Mouse (Mus musculus): Measurements from ENCODE around the gene Gpr19. TPM values are rescaled to one million over a fixed set of nuclear protein-coding genes. Genes with fewer than 3 reads are reported as not detected.

Gpr19 gene
- polyA plus RNA-seq, 1 experiment from 2014 or later, result 37.0 TPM

- no peak overlapping the region for H3K4me3 ChIP-seq (replicated peaks)
- WGBS, result 94% methylated on average over 4 of the region's 4 CpGs
- no peaks in the 10 kb centered on the region for H3K9me3 ChIP-seq (replicated peaks)
- no peaks in the 10 kb centered on the region for H3K27me3 ChIP-seq (replicated peaks)
- no peak overlapping the region for H3K9ac ChIP-seq (replicated peaks)
- H3K4me2 ChIP-seq, result no peak overlapping the region
- peaks cover 8% of the 10 kb centered on the region for H3K4me1 ChIP-seq
- no peak for ATAC-seq (ENCODE audit: low FRiP score)
- no peaks in the 10 kb centered on the region for H3K36me3 ChIP-seq
- no peak overlapping the region for H3K27ac ChIP-seq (replicated peaks)
Measured at GRCm38 (mm10) chr6:134903368-134903767, 5.0 kb upstream of the Gpr19 start.

DNA sequence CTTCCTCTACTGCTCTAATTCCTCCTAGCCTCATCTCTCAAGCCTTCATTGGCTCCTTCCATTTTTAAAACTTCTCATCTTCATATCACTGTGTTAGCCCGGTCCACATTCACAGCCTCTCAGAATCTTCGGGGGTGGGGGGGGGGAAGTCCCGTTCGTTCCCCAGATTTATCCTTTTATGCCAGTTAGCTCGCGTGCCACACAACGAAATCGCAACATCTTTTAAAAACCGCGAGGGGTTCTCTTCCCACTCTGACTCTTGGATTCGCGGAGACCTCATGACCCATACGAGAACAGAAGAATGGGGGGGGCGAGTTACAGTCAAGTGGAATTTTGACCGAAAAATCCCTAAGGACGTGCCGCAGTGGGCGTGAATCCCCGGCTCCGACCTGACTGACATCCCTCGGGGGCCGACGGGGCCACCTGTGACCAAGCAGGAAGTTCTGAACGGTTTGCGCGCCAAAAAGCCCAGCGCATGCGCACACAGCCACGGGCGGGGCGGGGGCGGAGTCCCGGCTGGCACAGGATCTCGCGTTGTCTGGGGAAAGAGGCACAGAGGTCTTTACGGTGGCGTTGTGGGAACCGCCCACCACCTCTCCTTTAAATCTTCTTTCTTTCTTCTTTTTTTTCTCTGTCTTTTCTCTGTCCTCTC is 809 bp downstream of the Gpr19 start:
- peak overlapping the region; percentile 100 for H3K27ac ChIP-seq (replicated peaks)
- H3K4me2 ChIP-seq, result peak overlapping the region; percentile 85
- no peaks in the 10 kb centered on the region for H3K36me3 ChIP-seq
- H3K9me3 ChIP-seq (replicated peaks), result no peaks in the 10 kb centered on the region
- WGBS, result under 1% methylated on average over 38 of the region's 38 CpGs
- no peaks in the 10 kb centered on the region for H3K27me3 ChIP-seq (replicated peaks)
- H3K9ac ChIP-seq (replicated peaks), result peak overlapping the region; percentile 92
- H3K4me3 ChIP-seq (replicated peaks), result peak overlapping the region; percentile 69
- H3K4me1 ChIP-seq, result peaks cover 15% of the 10 kb centered on the region
- peak; percentile 96 for ATAC-seq (ENCODE audit: low FRiP score)

DNA sequence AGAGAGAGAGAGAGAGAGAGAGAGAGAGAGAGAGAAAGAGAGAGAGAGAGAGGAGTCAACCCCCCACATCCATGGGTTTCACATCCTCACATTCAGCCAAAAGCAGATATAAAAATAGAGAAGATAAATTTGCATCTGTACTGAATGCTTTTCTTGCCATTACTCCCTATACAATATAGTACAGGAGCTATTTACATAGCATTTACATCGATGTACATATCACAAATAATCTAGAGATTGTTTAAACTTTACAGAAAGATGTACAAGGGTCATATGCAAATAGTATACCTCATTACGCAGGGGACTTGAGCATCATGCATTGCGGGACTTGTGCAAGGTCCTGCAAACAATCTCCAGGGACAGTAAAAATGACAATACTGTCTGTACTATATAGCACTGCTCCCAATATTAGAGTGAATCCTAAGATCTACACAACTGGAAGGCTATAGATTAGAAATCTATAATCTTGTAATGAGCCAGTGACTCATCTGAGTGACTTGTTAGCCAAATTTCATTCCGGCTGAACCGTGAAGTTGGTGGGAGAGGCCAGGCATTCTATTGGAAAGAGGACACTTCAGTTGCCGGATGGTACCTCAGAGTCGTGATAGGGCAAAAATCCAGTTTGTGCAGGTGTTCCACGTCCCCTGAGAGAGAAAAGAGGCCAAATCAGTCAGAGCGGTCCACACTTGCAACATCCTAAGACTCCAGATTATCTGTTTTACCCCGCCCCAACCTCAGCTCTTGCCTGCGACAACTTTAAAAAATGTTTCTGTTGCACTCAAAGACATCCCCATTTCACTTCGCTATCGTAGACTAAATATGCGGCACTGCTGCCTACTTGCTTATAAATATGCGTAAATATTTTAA is 1.6 kb downstream of the Gpr19 start:
- Histone ChIP-seq H3K36me3 (no peaks in the 10 kb centered on the region), H3K9me3 (replicated peaks) (no peaks in the 10 kb centered on the region), H3K4me3 (replicated peaks) (peak overlapping the region; percentile 69), H3K27ac (replicated peaks) (peak overlapping the region; percentile 100; the same call in 1 of the 2 replicates), H3K9ac (replicated peaks) (0 out of 2 replicates have a peak overlapping the region, but pooled peaks have one; percentile 92), H3K27me3 (replicated peaks) (no peaks in the 10 kb centered on the region), H3K4me2 (peak overlapping the region; percentile 85), H3K4me1 (peaks cover 15% of the 10 kb centered on the region)
- ATAC-seq (ENCODE audit: low FRiP score), result no peak
- WGBS, result 53% methylated on average over 15 of the region's 15 CpGs

DNA sequence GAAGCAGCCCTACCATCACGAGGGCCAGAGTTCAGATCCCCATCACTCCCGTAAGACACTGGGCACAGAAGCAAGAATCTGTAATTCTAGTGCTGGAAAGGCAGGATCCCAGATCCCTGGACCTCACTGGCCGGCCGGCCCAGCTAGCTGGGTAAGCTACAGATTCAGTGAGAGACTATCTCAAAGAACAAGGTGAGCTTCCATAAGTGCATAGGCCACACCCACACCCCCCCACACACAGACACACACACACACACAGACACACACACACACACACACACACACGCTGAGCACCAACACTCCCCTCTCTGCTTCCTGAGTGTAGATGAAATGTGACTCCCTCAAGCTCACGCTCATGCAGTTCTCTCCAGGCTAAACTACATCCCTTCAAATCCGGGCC is 7.9 kb downstream of the Gpr19 start:
- Histone ChIP-seq H3K9ac (replicated peaks) (no peak overlapping the region), H3K27me3 (replicated peaks) (no peaks in the 10 kb centered on the region), H3K9me3 (replicated peaks) (no peaks in the 10 kb centered on the region), H3K4me3 (replicated peaks) (no peak overlapping the region), H3K27ac (replicated peaks) (no peak overlapping the region), H3K4me2 (no peak overlapping the region), H3K36me3 (no peaks in the 10 kb centered on the region), H3K4me1 (peaks cover 28% of the 10 kb centered on the region)
- WGBS, result 90% methylated on average over 7 of the region's 7 CpGs
- no peak for ATAC-seq (ENCODE audit: low FRiP score)

GRCm38 (mm10) chr6:134889763-134890162 is 8.6 kb downstream of the Gpr19 start:
- WGBS, result 89% methylated on average over 1 of the region's 1 CpGs
- no peak for ATAC-seq (ENCODE audit: low FRiP score)
- H3K27me3 ChIP-seq (replicated peaks), result no peaks in the 10 kb centered on the region

GRCm38 (mm10) chr6:134888563-134889017 is 9.8 kb downstream of the Gpr19 start:
- Histone ChIP-seq H3K36me3 (no peaks in the 10 kb centered on the region), H3K4me3 (replicated peaks) (0 out of 2 replicates have a peak overlapping the region, but pooled peaks have one; percentile 3), H3K27me3 (replicated peaks) (no peaks in the 10 kb centered on the region), H3K4me1 (peaks cover 47% of the 10 kb centered on the region), H3K27ac (replicated peaks) (peak overlapping the region; percentile 91), H3K9ac (replicated peaks) (peak overlapping the region; percentile 20; the same call in 1 of the 2 replicates), H3K4me2 (peak overlapping the region; percentile 55), H3K9me3 (replicated peaks) (no peaks in the 10 kb centered on the region)
- ATAC-seq (ENCODE audit: low FRiP score), result peak; percentile 69
- WGBS, result 5% methylated on average over 4 of the region's 4 CpGs

More at GRCm38 (mm10) chr6:134889763-134890162, 8.6 kb downstream of the Gpr19 start:
- H3K36me3 ChIP-seq, result no peaks in the 10 kb centered on the region
- peaks cover 35% of the 10 kb centered on the region for H3K4me1 ChIP-seq
- no peaks in the 10 kb centered on the region for H3K9me3 ChIP-seq (replicated peaks)
- no peak overlapping the region for H3K9ac ChIP-seq (replicated peaks)
- no peak overlapping the region; the same call in 1 of the 2 replicates for H3K27ac ChIP-seq (replicated peaks)
- H3K4me2 ChIP-seq, result no peak overlapping the region
- no peak overlapping the region for H3K4me3 ChIP-seq (replicated peaks)

GRCm38 (mm10) chr6:134887711-134888449 is 10.5 kb downstream of the Gpr19 start:
- Histone ChIP-seq H3K27me3 (replicated peaks) (no peaks in the 10 kb centered on the region), H3K4me1 (peaks cover 51% of the 10 kb centered on the region)
- ATAC-seq (ENCODE audit: low FRiP score), result peak; percentile 93

DNA sequence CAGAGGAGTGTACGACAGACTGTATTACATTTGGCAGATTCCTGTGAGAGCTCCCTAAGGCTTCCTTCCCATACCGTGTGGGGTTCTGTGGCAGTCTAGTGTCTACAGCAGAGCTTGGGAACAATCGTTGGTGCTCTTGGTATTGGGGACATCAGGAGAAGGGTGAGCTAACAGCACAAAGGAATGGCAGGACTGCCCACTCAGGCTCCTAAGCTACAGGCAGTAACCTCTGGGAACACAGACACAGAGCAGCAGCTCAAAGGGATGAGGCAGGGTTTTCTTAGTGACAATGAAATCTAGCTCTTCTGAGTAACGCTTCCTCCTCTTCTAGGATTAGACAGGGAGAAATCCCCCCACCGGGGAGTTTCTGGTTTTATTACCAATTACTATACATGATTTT is 11.4 kb downstream of the Gpr19 start:
- peak overlapping the region; percentile 91 for H3K27ac ChIP-seq (replicated peaks)
- ATAC-seq (ENCODE audit: low FRiP score), result peak; percentile 58
- peak overlapping the region; percentile 55 for H3K4me2 ChIP-seq
- H3K4me3 ChIP-seq (replicated peaks), result peak overlapping the region; percentile 52
- H3K9ac ChIP-seq (replicated peaks), result peak overlapping the region; percentile 61
- no peaks in the 10 kb centered on the region for H3K27me3 ChIP-seq (replicated peaks)
- no peaks in the 10 kb centered on the region for H3K9me3 ChIP-seq (replicated peaks)
- H3K36me3 ChIP-seq, result no peaks in the 10 kb centered on the region
- WGBS, result 9% methylated on average over 5 of the region's 5 CpGs
- H3K4me1 ChIP-seq, result peaks cover 55% of the 10 kb centered on the region

More at GRCm38 (mm10) chr6:134887711-134888449, 10.5 kb downstream of the Gpr19 start:
- WGBS, result 1% methylated on average over 10 of the region's 10 CpGs
- Histone ChIP-seq H3K4me3 (replicated peaks) (peak overlapping the region; percentile 52), H3K9ac (replicated peaks) (peak overlapping the region; percentile 61), H3K36me3 (no peaks in the 10 kb centered on the region), H3K9me3 (replicated peaks) (no peaks in the 10 kb centered on the region), H3K4me2 (peak overlapping the region; percentile 55), H3K27ac (replicated peaks) (peak overlapping the region; percentile 91)

DNA sequence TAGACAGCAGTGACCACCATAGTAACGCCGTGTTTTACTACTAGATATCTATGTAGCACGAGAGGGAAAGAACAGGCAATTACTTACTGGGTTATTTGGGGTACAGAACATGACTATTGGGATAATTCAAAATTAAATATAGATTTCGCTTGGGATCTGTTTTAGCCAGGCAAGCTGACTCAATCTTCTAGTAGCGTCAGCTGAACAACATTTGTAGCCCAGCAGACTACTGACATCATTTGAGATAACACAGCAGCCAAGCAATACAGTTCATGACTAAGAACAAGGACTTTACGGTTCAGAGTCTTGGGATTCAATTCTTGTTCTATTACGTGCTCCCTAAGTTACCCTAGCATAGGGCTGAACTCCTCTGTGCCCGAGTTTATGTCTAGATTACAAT is 11.9 kb downstream of the Gpr19 start:
- H3K4me3 ChIP-seq (replicated peaks), result peak overlapping the region; percentile 52
- H3K27me3 ChIP-seq (replicated peaks), result no peaks in the 10 kb centered on the region
- no peaks in the 10 kb centered on the region for H3K9me3 ChIP-seq (replicated peaks)
- peaks cover 56% of the 10 kb centered on the region for H3K4me1 ChIP-seq
- ATAC-seq (ENCODE audit: low FRiP score), result 0 out of 2 replicates have a peak, but pooled peaks have one; percentile 10
- WGBS, result 43% methylated on average over 8 of the region's 8 CpGs
- peak overlapping the region; percentile 61 for H3K9ac ChIP-seq (replicated peaks)
- no peaks in the 10 kb centered on the region for H3K36me3 ChIP-seq
- peak overlapping the region; percentile 91 for H3K27ac ChIP-seq (replicated peaks)
- H3K4me2 ChIP-seq, result peak overlapping the region; percentile 55

- Histone ChIP-seq H3K9ac (replicated peaks) (no peak overlapping the region), H3K4me1 (peaks cover 65% of the 10 kb centered on the region), H3K27me3 (replicated peaks) (no peaks in the 10 kb centered on the region), H3K27ac (replicated peaks) (no peak overlapping the region), H3K36me3 (no peaks in the 10 kb centered on the region), H3K4me2 (peak overlapping the region; percentile 55), H3K4me3 (replicated peaks) (peak overlapping the region; percentile 52), H3K9me3 (replicated peaks) (no peaks in the 10 kb centered on the region)
- no peak for ATAC-seq (ENCODE audit: low FRiP score)
- 90% methylated on average over 2 of the region's 2 CpGs for WGBS
Measured at GRCm38 (mm10) chr6:134885515-134885914, 12.9 kb downstream of the Gpr19 start.

- ATAC-seq (ENCODE audit: low FRiP score), result no peak
- no peaks in the 10 kb centered on the region for H3K36me3 ChIP-seq
- no peak overlapping the region for H3K4me3 ChIP-seq (replicated peaks)
- H3K9me3 ChIP-seq (replicated peaks), result no peaks in the 10 kb centered on the region
- no peaks in the 10 kb centered on the region for H3K27me3 ChIP-seq (replicated peaks)
- WGBS, result 87% methylated on average over 4 of the region's 4 CpGs
- no peak overlapping the region for H3K27ac ChIP-seq (replicated peaks)
- H3K4me2 ChIP-seq, result no peak overlapping the region
- H3K4me1 ChIP-seq, result peaks cover 63% of the 10 kb centered on the region
- no peak overlapping the region; the same call in 1 of the 2 replicates for H3K9ac ChIP-seq (replicated peaks)
Measured at GRCm38 (mm10) chr6:134883661-134884060, 14.7 kb downstream of the Gpr19 start.
